Mouse (Mus musculus): Measurements from ENCODE around the gene Kctd19.
A peak's percentile ranks its signal among the peaks of the same experiment; 100 is the strongest.

Gene Kctd19

GRCm38 (mm10) chr8:105359208-105359607 is 54.1 kb downstream of the Kctd19 start:
- no peak for ATAC-seq (ENCODE audit: low TSS enrichment)

- no peak for ATAC-seq (ENCODE audit: low TSS enrichment)
Measured at GRCm38 (mm10) chr8:105356681-105357080, 56.6 kb downstream of the Kctd19 start.

GRCm38 (mm10) chr8:105355179-105356024 is 57.9 kb downstream of the Kctd19 start:
- ATAC-seq (ENCODE audit: low TSS enrichment) = no peak

GRCm38 (mm10) chr8:105354549-105354948 is 58.8 kb downstream of the Kctd19 start:
- no peak for ATAC-seq (ENCODE audit: low TSS enrichment)

- no peak for ATAC-seq (ENCODE audit: low TSS enrichment)
Measured at GRCm38 (mm10) chr8:105353583-105354135, 59.6 kb downstream of the Kctd19 start.

GRCm38 (mm10) chr8:105350186-105350585 is 63.1 kb downstream of the Kctd19 start:
- ATAC-seq (ENCODE audit: low TSS enrichment) = 0 out of 2 replicates have a peak, but pooled peaks have one; percentile 24

- ATAC-seq (ENCODE audit: low TSS enrichment) = no peak; the same call in 1 of the 2 replicates
Measured at GRCm38 (mm10) chr8:105349096-105349771, 64.1 kb downstream of the Kctd19 start.

- peak; percentile 10; the same call in 1 of the 2 replicates for ATAC-seq (ENCODE audit: low TSS enrichment)
Measured at GRCm38 (mm10) chr8:105348450-105349095, 64.7 kb downstream of the Kctd19 start, which contains the start of gene Slc9a5. Gene Slc9a5 (plus strand): TSS chr8:105348843.

GRCm38 (mm10) chr8:105347428-105348221 is 65.7 kb downstream of the Kctd19 start, which contains the start of gene Fhod1:
Gene Fhod1 (minus strand): TSS chr8:105347953.
- peak; percentile 85 for ATAC-seq (ENCODE audit: low TSS enrichment)

GRCm38 (mm10) chr8:105346611-105347427 is 66.5 kb downstream of the Kctd19 start:
- peak; percentile 10; the same call in 1 of the 2 replicates for ATAC-seq (ENCODE audit: low TSS enrichment)

GRCm38 (mm10) chr8:105345061-105345975 is 68.0 kb downstream of the Kctd19 start:
- ATAC-seq (ENCODE audit: low TSS enrichment) = no peak

GRCm38 (mm10) chr8:105343791-105344574 is 69.3 kb downstream of the Kctd19 start:
- no peak for ATAC-seq (ENCODE audit: low TSS enrichment)

GRCm38 (mm10) chr8:105342768-105343167 is 70.5 kb downstream of the Kctd19 start:
- ATAC-seq (ENCODE audit: low TSS enrichment) = no peak

GRCm38 (mm10) chr8:105341399-105341798 is 71.9 kb downstream of the Kctd19 start:
- ATAC-seq (ENCODE audit: low TSS enrichment) = no peak

- no peak for ATAC-seq (ENCODE audit: low TSS enrichment)
Measured at GRCm38 (mm10) chr8:105339886-105340635, 73.2 kb downstream of the Kctd19 start.

- ATAC-seq (ENCODE audit: low TSS enrichment) = no peak
Measured at GRCm38 (mm10) chr8:105338992-105339391, 74.3 kb downstream of the Kctd19 start.

- peak; percentile 10; the same call in 1 of the 2 replicates for ATAC-seq (ENCODE audit: low TSS enrichment)
Measured at GRCm38 (mm10) chr8:105336373-105337130, 76.8 kb downstream of the Kctd19 start.

Data from frontal cortex, adult (tissue).